Mouse (Mus musculus): ENCODE data around the gene Slc8a3.
"Not testable (repeated sequence)": the region's sequence is repeated elsewhere in the genome, so short reads cannot be mapped to it uniquely, and the experiment has no call there.

The Slc8a3 gene

GRCm38 (mm10) chr12:81332875-81333421, at the start of gene Slc8a3:
Gene Slc8a3 (minus strand): TSS chr12:81333180.
- DNase-seq (ENCODE audit: low read depth) = no peak

- DNase-seq (ENCODE audit: low read depth) = not testable (repeated sequence)
These were observed 46.4 kb upstream of the Slc8a3 start, which contains the start of gene Gm4787 for GRCm38 (mm10) chr12:81379364-81379763. Gene Gm4787 (minus strand): TSS chr12:81379464.

- DNase-seq (ENCODE audit: low read depth) = no peak
These were observed 861 bp upstream of the Slc8a3 start for GRCm38 (mm10) chr12:81333841-81334240.

- DNase-seq (ENCODE audit: low read depth) = no peak
These were observed 774 bp downstream of the Slc8a3 start for GRCm38 (mm10) chr12:81331937-81332874.

- no peak for DNase-seq (ENCODE audit: low read depth)
These were observed 1.8 kb downstream of the Slc8a3 start for GRCm38 (mm10) chr12:81331046-81331638.

GRCm38 (mm10) chr12:81324991-81325390, 8.0 kb downstream of the Slc8a3 start:
- DNase-seq (ENCODE audit: low read depth) = no peak

- DNase-seq (ENCODE audit: low read depth) = no peak
These were observed 8.9 kb downstream of the Slc8a3 start for GRCm38 (mm10) chr12:81324116-81324515.

- no peak for DNase-seq (ENCODE audit: low read depth)
These were observed 12.0 kb downstream of the Slc8a3 start for GRCm38 (mm10) chr12:81321021-81321420.

GRCm38 (mm10) chr12:81317811-81318210, 15.2 kb downstream of the Slc8a3 start:
- DNase-seq (ENCODE audit: low read depth) = no peak

GRCm38 (mm10) chr12:81315953-81316352, 17.0 kb downstream of the Slc8a3 start:
- no peak for DNase-seq (ENCODE audit: low read depth)

- DNase-seq (ENCODE audit: low read depth) = no peak
These were observed 29.4 kb downstream of the Slc8a3 start for GRCm38 (mm10) chr12:81303626-81304025.

GRCm38 (mm10) chr12:81294613-81295012, 38.4 kb downstream of the Slc8a3 start:
- no peak for DNase-seq (ENCODE audit: low read depth)

- no peak for DNase-seq (ENCODE audit: low read depth)
These were observed 54.9 kb downstream of the Slc8a3 start for GRCm38 (mm10) chr12:81278031-81278430.

- no peak for DNase-seq (ENCODE audit: low read depth)
These were observed 58.4 kb downstream of the Slc8a3 start for GRCm38 (mm10) chr12:81274616-81275015.

GRCm38 (mm10) chr12:81273333-81273732, 59.6 kb downstream of the Slc8a3 start:
- no peak for DNase-seq (ENCODE audit: low read depth)

GRCm38 (mm10) chr12:81269246-81269645, 63.7 kb downstream of the Slc8a3 start:
- no peak for DNase-seq (ENCODE audit: low read depth)

GRCm38 (mm10) chr12:81262821-81263220, 70.2 kb downstream of the Slc8a3 start:
- DNase-seq (ENCODE audit: low read depth) = no peak

- DNase-seq (ENCODE audit: low read depth) = no peak
These were observed 74.8 kb downstream of the Slc8a3 start for GRCm38 (mm10) chr12:81258215-81258614.

- no peak for DNase-seq (ENCODE audit: low read depth)
These were observed 87.6 kb downstream of the Slc8a3 start for GRCm38 (mm10) chr12:81245411-81245810.

- DNase-seq (ENCODE audit: low read depth) = no peak
These were observed 88.0 kb downstream of the Slc8a3 start for GRCm38 (mm10) chr12:81244954-81245353.

- no peak for DNase-seq (ENCODE audit: low read depth)
These were observed 88.5 kb downstream of the Slc8a3 start for GRCm38 (mm10) chr12:81244492-81244891.

- no peak for DNase-seq (ENCODE audit: low read depth)
These were observed 91.3 kb downstream of the Slc8a3 start for GRCm38 (mm10) chr12:81241676-81242075.

- DNase-seq (ENCODE audit: low read depth) = no peak
These were observed 91.9 kb downstream of the Slc8a3 start for GRCm38 (mm10) chr12:81241096-81241495.

All from 416B (cell line).